Mouse (Mus musculus): ENCODE results near the gene Oscp1.
A peak's percentile ranks its signal among the peaks of the same experiment; 100 is the strongest.

Gene Oscp1

DNA sequence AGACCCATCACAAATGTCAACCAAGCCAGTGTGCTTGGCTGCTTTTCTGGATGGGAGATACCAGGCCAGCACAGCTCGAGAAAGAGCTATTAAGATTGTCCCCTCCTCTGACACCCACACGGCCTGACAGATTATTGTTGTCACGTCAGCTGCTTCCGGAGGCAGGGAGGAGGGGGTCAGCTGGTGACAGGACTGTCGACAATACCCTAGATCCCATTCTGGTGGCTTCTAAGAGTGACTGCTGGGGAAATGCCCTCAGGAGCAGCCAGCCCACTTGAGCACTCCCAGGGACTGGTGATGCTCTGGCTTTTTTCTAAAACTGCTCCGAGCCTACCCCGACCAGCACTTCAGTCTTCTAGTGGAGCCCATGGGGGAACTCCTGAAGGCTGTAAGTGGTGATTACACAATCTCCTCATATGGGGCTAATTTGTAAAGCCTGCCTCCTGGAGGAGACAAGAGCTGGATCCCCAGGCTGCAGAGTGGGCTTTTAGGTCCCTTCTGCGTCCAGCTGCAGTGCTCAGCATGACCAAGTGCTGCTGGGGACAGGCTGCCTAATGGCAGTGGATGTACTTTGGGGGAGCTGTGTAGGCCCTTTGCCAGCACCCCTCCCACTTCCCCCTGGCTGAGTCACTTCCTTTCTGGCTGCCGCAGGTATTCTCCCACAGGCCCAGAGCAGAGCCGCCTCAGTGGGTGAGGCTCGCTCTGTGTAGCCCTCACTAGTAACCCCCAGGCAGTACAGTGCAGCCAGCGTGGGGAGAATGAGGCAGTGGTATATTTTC, 52.2 kb downstream of the Oscp1 start:
- peak; percentile 19 for DNase-seq (ENCODE audit: extremely low spot score)

DNA sequence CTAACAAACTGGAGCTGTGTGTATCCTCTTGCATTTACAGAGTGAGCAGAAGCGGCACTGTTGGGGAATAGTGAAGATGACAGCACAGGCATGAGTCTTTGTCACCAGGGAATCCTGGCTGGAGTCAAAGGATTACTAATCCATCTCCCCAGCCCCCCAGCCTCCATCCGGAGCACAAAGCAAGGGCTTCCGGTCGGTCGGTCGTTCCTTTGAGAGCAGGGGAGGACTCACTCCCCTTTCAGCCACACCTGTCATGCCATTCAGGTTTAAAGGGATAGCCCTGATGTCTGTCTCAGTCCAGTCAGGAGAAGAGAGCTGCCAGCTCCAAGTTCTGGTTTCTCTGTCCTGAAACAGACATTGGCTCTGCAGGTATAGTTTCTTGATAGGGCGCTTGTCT, 52.8 kb downstream of the Oscp1 start:
- no peak for DNase-seq (ENCODE audit: extremely low spot score)

DNA sequence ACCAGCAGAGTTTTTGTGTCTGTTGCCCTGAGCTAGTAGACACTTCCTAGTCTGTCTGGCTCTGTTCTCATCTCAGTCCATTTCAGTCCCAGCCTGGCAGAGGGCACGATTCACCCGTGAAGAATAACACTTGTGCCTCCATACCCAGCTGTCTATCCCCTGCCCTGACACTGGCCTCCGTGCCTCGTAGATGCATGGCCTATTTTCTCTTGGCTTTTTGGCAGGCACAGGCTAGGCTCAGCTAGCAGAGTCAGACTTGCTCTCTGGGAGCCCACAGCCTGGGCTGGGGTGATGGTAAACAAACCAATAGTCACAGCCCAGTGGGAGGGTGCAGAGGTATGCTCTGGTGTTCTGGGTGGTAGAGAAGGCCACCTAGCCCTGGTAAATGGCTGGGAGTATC, 54.9 kb downstream of the Oscp1 start:
- no peak for DNase-seq (ENCODE audit: extremely low spot score)

DNA sequence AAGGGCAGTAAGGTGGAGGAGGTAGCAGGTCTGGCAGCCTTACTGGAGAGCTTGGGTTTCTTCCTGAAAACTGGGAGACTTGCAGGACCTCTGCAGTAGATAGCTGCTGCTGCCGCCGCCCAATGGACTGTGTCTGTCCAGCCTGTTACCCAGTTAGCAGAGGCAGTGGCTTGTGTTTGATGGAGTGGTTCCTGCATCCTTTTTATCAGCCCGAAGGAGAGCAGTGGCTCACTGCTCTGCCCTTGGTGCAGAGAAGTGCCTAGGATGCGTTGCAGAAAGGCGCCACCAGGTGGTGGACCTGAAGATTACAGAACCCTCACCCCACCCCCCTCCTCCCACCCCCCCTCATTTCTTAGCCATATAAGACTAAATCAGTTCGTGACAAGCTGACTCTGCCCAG, 55.6 kb downstream of the Oscp1 start:
- DNase-seq (ENCODE audit: extremely low spot score): peak; percentile 45

DNA sequence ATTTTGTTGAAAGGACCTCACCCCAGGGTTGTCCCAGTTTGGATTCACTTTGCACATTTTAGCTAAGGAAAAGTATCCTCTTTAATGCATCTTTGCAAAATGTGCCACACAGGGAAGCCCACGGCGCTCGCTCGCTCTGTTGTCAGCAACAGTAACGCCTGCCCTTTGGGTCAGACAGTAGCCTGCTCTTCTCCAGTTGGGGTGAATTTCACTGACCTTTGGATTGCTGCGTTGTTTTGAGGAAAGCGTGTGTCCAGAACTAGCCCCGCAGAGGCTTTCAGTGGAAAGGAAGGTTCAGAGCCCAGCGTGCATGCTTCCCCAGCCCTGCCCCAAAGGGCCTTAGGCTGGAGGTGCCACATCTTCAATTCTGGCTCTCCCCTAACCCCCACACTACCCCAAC, 57.0 kb downstream of the Oscp1 start:
- no peak for DNase-seq (ENCODE audit: extremely low spot score)

DNA sequence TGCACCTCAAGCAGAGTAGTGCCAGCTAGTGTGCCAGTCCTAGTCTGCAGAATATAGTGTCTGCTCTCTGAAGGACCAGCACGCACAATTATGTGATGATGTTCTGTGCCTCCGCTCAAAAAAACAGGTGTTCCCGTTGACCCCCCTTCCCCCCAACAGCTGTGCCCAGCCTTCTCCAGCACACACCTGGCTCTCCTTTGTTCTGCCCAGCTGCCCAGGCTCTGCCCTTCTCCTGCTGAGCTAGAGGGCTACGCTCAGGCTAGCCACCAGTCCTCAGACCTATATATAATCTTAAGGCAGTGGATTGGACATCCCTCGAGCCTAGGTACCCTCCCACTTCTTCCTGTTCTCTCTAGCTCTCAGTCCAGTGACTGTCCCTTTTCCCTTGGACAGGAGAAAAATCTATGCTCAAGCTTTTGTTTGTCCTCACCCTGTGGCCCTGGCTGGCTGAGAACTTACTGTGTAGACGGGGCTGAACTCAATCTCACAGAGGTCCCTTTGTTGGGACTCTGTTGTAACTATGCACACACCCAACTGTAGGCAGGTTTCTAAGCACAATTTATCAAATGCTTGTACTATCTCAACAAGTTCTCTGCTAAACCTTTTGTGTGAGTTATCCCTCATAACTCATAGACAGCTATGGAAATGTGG, 57.6 kb downstream of the Oscp1 start:
- DNase-seq (ENCODE audit: extremely low spot score): no peak

DNA sequence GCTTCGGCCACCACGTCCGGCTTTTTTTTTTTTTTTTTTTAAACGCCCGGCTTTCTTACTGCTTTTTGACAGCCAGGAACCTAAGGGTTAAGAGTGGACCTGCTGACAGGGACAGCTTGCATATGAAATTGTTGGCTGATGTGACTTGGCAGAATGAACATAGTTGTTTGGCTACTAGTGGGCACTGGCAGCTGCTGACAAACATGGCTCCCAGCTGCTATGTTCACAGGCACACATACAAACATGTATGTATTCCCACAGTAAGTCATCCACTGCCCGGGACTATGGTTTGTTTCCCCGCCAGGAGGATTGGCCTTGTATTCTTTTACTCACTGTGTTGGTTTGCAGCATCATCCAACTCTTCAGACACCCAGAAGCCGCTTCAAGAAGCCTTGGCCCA, 58.8 kb downstream of the Oscp1 start:
- no peak for DNase-seq (ENCODE audit: extremely low spot score)

DNA sequence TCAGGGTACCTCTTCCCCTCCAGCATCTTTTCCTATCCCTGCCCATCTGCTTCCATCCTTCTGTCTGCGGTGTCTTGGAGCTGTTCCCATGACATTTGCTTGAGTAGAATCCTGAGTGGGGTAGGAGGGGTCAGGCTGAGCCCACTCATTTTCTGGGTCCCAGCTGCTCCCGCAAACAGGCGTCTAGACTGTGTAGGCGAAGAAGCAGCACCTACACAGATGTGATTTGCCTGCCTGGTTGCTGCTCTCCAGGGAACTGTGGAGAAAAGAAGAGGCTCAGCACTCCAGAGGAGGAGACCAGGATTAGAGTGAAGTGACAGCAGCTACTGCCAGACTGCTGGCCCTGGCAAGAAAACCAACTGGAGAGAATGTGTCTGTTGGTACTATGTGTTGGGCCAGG, 60.3 kb downstream of the Oscp1 start:
- no peak for DNase-seq (ENCODE audit: extremely low spot score)

DNA sequence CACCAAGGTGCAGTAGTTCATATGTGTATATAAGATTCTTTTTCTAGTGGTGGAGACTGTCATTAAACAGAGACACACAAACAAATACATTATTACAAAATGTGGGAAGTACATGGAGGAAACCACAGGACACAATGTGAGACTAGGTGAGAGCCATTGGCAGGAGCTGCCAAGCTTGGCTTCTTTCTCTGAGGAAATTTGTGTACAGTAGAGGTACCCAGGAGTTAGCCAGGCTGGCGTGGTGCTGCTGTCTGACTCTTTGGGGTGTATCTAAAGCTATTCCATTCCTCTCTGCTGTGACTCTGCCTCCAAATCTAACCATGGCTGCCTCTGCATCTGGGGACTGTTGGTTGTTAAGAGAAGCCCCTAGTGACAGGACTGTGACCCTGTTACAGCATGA, 60.7 kb downstream of the Oscp1 start:
- DNase-seq (ENCODE audit: extremely low spot score): no peak

DNA sequence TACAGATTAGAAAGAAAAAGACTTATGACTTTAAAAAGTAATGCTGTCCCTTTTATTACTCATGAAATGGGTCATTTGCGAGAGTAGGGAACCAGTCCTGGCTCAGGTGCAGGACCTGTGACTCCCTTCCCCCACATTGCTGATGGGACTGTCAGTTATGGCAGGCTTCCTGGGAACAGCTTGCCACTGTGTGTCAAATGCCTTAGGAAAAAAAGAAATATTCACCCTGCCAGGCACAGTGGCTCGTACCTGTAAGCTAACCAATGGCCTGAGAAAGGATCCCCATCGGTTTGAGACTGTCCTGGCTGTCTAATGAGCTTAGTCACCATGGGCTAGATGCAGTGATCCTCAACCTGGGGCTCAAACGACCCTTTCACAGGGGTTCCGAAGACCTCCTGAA, 61.7 kb downstream of the Oscp1 start:
- DNase-seq (ENCODE audit: extremely low spot score): no peak

DNA sequence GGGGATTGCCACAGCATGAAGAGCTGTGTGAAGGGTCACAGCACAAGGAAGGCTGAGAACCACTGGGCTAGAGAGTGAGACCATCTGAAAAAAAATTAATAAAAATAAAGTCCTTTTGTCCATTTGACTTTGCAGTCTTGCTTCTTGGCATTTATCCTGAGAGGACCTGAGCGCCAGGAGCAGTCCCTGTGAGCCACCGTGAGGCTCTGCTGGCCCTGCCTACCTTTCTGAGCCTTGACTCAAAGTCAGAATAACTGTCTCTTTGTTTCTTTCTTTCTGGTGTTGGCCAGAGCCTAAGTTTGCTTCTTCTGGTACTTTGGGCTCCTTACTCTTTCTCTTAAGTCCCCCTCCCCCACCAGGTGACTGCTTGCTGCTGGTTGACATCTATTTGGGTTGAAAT, 62.1 kb downstream of the Oscp1 start:
- DNase-seq (ENCODE audit: extremely low spot score): no peak

DNA sequence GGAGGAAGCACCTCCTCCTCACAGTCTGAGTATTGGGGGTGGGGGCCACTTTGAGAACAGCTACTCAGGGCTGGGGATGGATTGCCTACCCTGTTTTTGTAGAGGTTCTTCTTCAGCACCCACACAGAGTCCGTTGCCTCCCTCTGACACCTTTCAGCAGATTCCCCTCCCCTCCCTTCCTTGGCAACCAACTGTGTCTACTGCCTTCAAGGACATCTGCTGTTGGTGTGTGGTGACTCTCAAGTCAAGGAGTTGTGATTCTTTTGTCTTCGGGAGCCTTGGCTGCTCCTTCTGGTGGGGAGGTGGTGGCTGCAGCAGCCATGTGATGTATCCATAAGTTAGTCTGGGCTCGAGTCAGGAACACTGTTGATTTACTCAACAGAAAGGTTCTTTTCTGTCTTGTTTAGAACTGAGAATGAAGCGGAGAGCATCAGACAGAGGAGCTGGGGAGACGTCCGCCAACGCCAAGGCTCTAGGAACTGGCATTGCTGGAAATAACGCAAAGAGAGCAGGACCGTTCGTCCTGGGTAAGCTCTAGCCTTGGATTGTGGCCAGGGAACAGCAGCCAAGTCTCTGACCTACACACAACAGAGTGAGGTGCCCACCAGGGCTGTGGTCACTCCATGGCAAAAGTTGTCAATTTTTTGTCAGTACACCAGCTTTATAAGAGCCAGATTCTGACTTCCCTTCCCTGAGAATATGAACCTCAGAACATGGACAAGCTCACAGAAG, 65.1 kb downstream of the Oscp1 start:
- DNase-seq (ENCODE audit: extremely low spot score): no peak

DNA sequence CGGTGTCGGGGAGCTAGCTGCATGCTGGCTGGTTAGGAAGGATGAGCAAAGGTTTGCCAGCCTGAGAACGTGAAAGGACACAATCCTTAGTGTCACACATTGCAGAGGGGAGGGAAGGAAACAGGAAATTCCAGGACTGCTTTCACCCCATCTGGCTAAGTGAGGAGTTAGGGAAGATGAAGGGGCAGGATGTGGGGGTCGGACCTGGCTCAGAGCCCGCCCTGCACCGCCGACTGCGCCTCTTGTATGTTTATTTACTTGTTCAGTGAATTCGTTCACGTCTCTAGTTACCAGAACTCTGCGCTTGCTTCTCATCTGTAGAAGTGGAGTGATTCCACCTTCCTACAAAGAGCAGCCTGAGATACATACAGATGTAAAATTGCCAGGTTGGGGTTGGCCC, 72.1 kb downstream of the Oscp1 start:
- no peak for DNase-seq (ENCODE audit: extremely low spot score)

DNA sequence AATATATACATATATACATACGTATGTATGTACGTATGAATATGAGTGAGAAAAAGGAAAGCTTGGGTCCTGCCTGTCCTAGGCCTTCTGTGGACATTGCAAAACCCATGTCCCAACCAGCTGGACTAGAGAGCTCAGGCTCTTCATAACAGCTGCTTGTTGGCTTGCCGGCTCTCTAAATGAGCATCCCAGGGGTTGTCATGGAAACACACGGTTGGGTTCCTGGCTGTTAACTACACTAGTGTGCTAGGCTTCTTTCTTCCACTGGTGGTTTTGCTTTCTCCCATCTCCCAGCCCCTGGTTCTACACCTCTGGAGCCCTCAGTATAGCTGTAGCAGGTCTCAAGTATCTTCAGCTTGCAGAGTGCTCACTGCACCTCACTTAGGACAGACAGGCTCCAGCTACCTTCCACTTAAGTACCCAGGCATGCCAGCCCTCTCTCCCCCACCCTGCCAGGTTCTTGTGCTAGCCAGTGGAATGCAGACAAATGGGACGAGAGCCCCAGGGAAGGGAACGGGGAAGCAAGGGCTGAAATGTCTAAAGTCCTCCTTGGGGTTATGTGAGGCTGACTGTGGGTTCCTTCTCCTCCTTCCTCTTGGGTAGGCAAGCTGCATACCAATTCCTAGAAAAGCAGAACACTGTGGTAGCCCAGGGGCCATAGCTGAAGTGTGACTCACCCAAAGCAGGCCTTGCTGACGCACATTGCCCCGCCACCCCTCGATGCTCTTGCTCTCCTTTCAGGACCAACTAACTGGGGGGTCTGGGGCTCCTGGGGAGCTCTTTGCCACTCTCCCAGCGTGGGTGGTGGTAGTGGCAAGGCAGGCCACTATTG, 73.1 kb downstream of the Oscp1 start:
- DNase-seq (ENCODE audit: extremely low spot score): no peak

DNA sequence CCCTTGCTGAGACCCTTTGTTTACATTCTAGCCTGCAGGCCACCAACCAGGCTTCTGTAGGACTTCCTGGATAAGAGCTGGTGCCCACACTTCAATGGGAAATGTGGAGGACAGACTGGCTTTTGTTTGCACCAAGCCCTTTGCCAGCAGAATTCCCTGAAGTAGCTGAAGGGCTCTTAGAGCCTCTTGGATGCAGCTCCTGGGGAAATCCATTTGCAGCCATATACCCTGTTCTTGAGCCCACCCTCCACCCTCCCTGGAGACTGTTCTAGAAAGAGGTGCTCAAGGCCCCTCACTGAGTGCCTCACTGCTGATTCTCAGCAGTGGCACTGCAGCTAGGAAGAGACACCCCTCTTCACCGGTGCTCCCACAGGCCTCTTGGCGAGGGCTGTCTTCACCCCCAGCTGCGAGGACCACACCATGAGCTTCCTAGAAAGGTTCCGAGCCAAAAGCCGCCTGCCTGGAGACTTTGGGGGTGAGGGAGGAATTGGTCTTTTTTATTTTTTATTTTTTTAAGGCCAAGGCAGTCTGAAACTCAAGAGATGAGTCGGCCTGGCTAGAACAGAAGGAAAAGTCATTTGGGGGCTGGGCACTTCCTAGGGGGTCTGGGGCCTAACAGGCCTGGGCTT, 74.4 kb downstream of the Oscp1 start:
- DNase-seq (ENCODE audit: extremely low spot score): no peak

DNA sequence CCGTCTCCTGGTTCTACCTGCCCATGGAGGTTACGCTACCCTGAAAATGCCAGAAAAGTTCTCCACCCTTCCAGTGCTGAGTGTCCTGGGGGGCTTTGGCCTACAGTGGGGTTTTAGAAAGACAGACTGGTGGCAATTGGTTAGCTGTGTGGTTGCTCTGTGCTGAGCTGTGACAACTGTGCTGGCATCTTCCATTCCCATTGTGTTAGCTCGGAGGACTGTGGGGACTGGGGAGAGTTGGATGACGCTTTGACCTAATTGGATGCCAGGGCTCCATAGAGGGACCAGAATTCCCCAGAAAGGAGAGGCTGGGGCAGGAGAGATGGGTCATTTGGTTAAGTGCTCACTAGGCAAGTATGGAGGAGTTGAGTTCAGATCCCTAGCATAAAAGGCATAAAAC, 75.9 kb downstream of the Oscp1 start:
- DNase-seq (ENCODE audit: extremely low spot score): no peak

DNA sequence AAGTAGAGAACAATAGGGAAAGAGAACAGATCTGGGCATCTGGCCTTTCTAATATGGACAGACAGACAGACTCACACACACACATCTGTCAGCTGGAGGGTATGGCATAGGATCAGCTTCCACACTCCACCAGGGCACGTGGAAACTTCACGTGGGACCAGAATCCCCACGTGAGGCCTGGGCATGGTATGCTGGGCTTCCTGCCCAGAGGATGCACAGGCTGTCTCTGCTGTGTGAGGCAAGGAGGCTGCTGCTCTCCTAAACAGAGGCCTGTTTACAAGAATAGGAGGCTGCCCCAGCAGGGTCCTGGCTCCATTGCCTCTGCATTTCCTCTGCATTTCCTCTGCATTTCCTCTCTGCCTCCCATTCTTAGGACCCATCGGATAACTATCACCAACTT, 76.3 kb downstream of the Oscp1 start:
- DNase-seq (ENCODE audit: extremely low spot score): no peak

DNA sequence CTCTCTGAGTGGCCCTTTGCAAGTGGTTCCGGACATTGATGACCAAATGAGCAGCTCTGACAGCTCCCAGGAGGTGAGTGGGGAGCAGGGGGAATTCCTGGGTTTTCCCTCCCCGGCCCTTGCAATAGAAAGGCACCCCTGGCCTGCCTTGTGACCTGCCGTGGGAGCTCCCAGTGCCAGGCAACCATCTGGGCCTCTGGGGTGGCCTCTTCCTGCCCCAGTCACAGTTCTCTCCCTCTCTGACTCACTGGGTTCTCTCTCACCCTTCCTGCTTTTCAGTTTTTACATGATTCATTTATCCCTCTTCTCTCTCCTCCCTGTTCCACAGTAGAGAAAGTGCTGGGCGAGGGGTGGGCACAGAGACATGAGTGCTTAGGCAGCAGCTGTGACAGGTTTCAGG, 79.4 kb downstream of the Oscp1 start:
- no peak for DNase-seq (ENCODE audit: extremely low spot score)

DNA sequence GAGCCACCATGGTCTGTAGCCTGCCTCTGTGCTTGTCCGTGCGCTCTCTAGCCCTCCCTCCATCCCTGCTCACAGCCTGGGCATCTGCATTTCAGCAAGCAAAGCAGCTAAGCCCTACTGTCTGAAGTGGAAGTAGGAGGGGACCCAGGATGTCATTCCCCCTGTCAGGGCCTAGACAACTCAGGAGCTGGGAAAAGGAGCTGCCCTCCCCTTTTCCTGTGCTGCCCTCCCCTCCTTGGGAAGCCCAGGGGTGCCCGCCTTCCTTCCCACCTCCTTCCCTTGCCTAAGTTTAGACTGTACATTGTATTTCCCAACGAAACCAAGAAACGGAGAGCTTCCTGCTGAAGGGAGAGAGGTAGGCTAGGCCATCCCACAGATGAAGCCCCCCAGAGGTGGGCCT, 82.7 kb downstream of the Oscp1 start:
- DNase-seq (ENCODE audit: extremely low spot score): no peak
